Mouse (Mus musculus): ENCODE results near the gene Vps18. TPM values are rescaled to one million over a fixed set of nuclear protein-coding genes. Genes with fewer than 3 reads are reported as not detected.

Vps18 gene
- polyA plus RNA-seq, 1 experiment from 2014 or later = 10.3 TPM

GRCm38 (mm10) chr2:119292281-119292680, 3.7 kb downstream of the Vps18 start:
- no peaks in the 10 kb centered on the region for H3K27me3 ChIP-seq
- no peaks in the 10 kb centered on the region for H3K9me3 ChIP-seq (replicated peaks)
- 91% methylated on average over 5 of the region's 5 CpGs for WGBS
- H3K36me3 ChIP-seq = peaks cover 59% of the 10 kb centered on the region
- no peak overlapping the region for H3K4me3 ChIP-seq
- H3K4me2 ChIP-seq = no peak overlapping the region
- H3K4me1 ChIP-seq (replicated peaks) = peaks cover 16% of the 10 kb centered on the region
- H3K9ac ChIP-seq = no peak overlapping the region
- ATAC-seq (replicated peaks; ENCODE audit: insufficient number of reproducible peaks, insufficient read depth, low FRiP score, low read depth) = no peak
- H3K27ac ChIP-seq = no peak overlapping the region

GRCm38 (mm10) chr2:119292852-119293251, 4.3 kb downstream of the Vps18 start:
- H3K27me3 ChIP-seq = no peaks in the 10 kb centered on the region
- no peak overlapping the region for H3K27ac ChIP-seq
- H3K9ac ChIP-seq = no peak overlapping the region
- no peak overlapping the region for H3K4me3 ChIP-seq
- H3K4me1 ChIP-seq (replicated peaks) = peaks cover 15% of the 10 kb centered on the region
- H3K36me3 ChIP-seq = peaks cover 65% of the 10 kb centered on the region
- no peak overlapping the region for H3K4me2 ChIP-seq
- no peak for ATAC-seq (replicated peaks; ENCODE audit: insufficient number of reproducible peaks, insufficient read depth, low FRiP score, low read depth)
- 92% methylated on average over 17 of the region's 17 CpGs for WGBS
- H3K9me3 ChIP-seq (replicated peaks) = no peaks in the 10 kb centered on the region

- Histone ChIP-seq H3K27me3 (no peaks in the 10 kb centered on the region), H3K9me3 (replicated peaks) (no peaks in the 10 kb centered on the region), H3K4me1 (replicated peaks) (peaks cover 10% of the 10 kb centered on the region), H3K36me3 (peaks cover 68% of the 10 kb centered on the region), H3K4me3 (no peak overlapping the region), H3K4me2 (no peak overlapping the region), H3K9ac (no peak overlapping the region), H3K27ac (no peak overlapping the region)
- ATAC-seq (replicated peaks; ENCODE audit: insufficient number of reproducible peaks, insufficient read depth, low FRiP score, low read depth) = no peak
- whole genome bisulfite sequencing = 94% methylated on average over 17 of the region's 17 CpGs
Observed at GRCm38 (mm10) chr2:119293311-119293710, 4.8 kb downstream of the Vps18 start.

GRCm38 (mm10) chr2:119293776-119294390, 5.3 kb downstream of the Vps18 start:
- Histone ChIP-seq H3K4me1 (replicated peaks) (peaks cover 15% of the 10 kb centered on the region), H3K27me3 (no peaks in the 10 kb centered on the region), H3K9me3 (replicated peaks) (no peaks in the 10 kb centered on the region), H3K9ac (no peak overlapping the region), H3K4me2 (no peak overlapping the region), H3K27ac (no peak overlapping the region), H3K4me3 (no peak overlapping the region), H3K36me3 (peaks cover 70% of the 10 kb centered on the region)
- WGBS = 90% methylated on average over 34 of the region's 34 CpGs
- no peak for ATAC-seq (replicated peaks; ENCODE audit: insufficient number of reproducible peaks, insufficient read depth, low FRiP score, low read depth)

GRCm38 (mm10) chr2:119294411-119294810, 5.9 kb downstream of the Vps18 start:
- Histone ChIP-seq H3K4me1 (replicated peaks) (peaks cover 16% of the 10 kb centered on the region), H3K4me3 (no peak overlapping the region), H3K4me2 (no peak overlapping the region), H3K27ac (no peak overlapping the region), H3K27me3 (no peaks in the 10 kb centered on the region), H3K36me3 (peaks cover 71% of the 10 kb centered on the region), H3K9me3 (replicated peaks) (no peaks in the 10 kb centered on the region), H3K9ac (no peak overlapping the region)
- ATAC-seq (replicated peaks; ENCODE audit: insufficient number of reproducible peaks, insufficient read depth, low FRiP score, low read depth) = no peak
- 94% methylated on average over 18 of the region's 18 CpGs for WGBS

GRCm38 (mm10) chr2:119296756-119297155, 8.2 kb downstream of the Vps18 start:
- H3K4me3 ChIP-seq = no peak overlapping the region
- peaks cover 31% of the 10 kb centered on the region for H3K4me1 ChIP-seq (replicated peaks)
- H3K27ac ChIP-seq = no peak overlapping the region
- H3K27me3 ChIP-seq = no peaks in the 10 kb centered on the region
- ATAC-seq (replicated peaks; ENCODE audit: insufficient number of reproducible peaks, insufficient read depth, low FRiP score, low read depth) = no peak
- peaks cover 58% of the 10 kb centered on the region for H3K36me3 ChIP-seq
- no peak overlapping the region for H3K4me2 ChIP-seq
- WGBS = 89% methylated on average over 12 of the region's 12 CpGs
- H3K9me3 ChIP-seq (replicated peaks) = no peaks in the 10 kb centered on the region
- no peak overlapping the region for H3K9ac ChIP-seq

- Histone ChIP-seq H3K27me3 (no peaks in the 10 kb centered on the region), H3K4me2 (no peak overlapping the region), H3K4me3 (no peak overlapping the region), H3K4me1 (replicated peaks) (peaks cover 31% of the 10 kb centered on the region), H3K36me3 (peaks cover 50% of the 10 kb centered on the region), H3K9ac (no peak overlapping the region), H3K9me3 (replicated peaks) (no peaks in the 10 kb centered on the region), H3K27ac (no peak overlapping the region)
- ATAC-seq (replicated peaks; ENCODE audit: insufficient number of reproducible peaks, insufficient read depth, low FRiP score, low read depth) = no peak
- 92% methylated on average over 19 of the region's 19 CpGs for WGBS
Observed at GRCm38 (mm10) chr2:119297506-119297905, 9.0 kb downstream of the Vps18 start.

- Histone ChIP-seq H3K4me1 (replicated peaks) (peaks cover 31% of the 10 kb centered on the region), H3K9me3 (replicated peaks) (no peaks in the 10 kb centered on the region), H3K36me3 (peaks cover 42% of the 10 kb centered on the region), H3K9ac (no peak overlapping the region), H3K27ac (peak overlapping the region; percentile 78), H3K4me2 (no peak overlapping the region), H3K27me3 (no peaks in the 10 kb centered on the region), H3K4me3 (no peak overlapping the region)
- no peak for ATAC-seq (replicated peaks; ENCODE audit: insufficient number of reproducible peaks, insufficient read depth, low FRiP score, low read depth)
- WGBS = 42% methylated on average over 5 of the region's 5 CpGs
Observed at GRCm38 (mm10) chr2:119298330-119298729, 9.8 kb downstream of the Vps18 start.

GRCm38 (mm10) chr2:119298839-119299238, 10.3 kb downstream of the Vps18 start:
- WGBS = 80% methylated on average over 2 of the region's 2 CpGs
- no peak overlapping the region for H3K4me2 ChIP-seq
- H3K9me3 ChIP-seq (replicated peaks) = no peaks in the 10 kb centered on the region
- no peak overlapping the region for H3K9ac ChIP-seq
- no peaks in the 10 kb centered on the region for H3K27me3 ChIP-seq
- H3K36me3 ChIP-seq = peaks cover 37% of the 10 kb centered on the region
- H3K4me1 ChIP-seq (replicated peaks) = peaks cover 31% of the 10 kb centered on the region
- H3K27ac ChIP-seq = peak overlapping the region; percentile 78
- H3K4me3 ChIP-seq = no peak overlapping the region
- ATAC-seq (replicated peaks; ENCODE audit: insufficient number of reproducible peaks, insufficient read depth, low FRiP score, low read depth) = no peak

- peak; percentile 90 for ATAC-seq (replicated peaks; ENCODE audit: insufficient number of reproducible peaks, insufficient read depth, low FRiP score, low read depth)
- 3% methylated on average over 15 of the region's 15 CpGs for WGBS
- H3K36me3 ChIP-seq = peaks cover 26% of the 10 kb centered on the region
- peak overlapping the region; percentile 44 for H3K9ac ChIP-seq
- peaks cover 36% of the 10 kb centered on the region for H3K4me1 ChIP-seq (replicated peaks)
- H3K27ac ChIP-seq = peak overlapping the region; percentile 78
- H3K27me3 ChIP-seq = no peaks in the 10 kb centered on the region
- peak overlapping the region; percentile 60 for H3K4me2 ChIP-seq
- H3K4me3 ChIP-seq = peak overlapping the region; percentile 29
- no peaks in the 10 kb centered on the region for H3K9me3 ChIP-seq (replicated peaks)
Observed at GRCm38 (mm10) chr2:119299981-119300818, 11.7 kb downstream of the Vps18 start.

GRCm38 (mm10) chr2:119300819-119301493, 12.4 kb downstream of the Vps18 start:
- peak overlapping the region; percentile 44 for H3K9ac ChIP-seq
- peak; percentile 50 for ATAC-seq (replicated peaks; ENCODE audit: insufficient number of reproducible peaks, insufficient read depth, low FRiP score, low read depth)
- WGBS = 39% methylated on average over 7 of the region's 7 CpGs
- H3K36me3 ChIP-seq = peaks cover 22% of the 10 kb centered on the region
- peak overlapping the region; percentile 29; the same call in 1 of the 2 replicates for H3K4me3 ChIP-seq
- H3K27me3 ChIP-seq = no peaks in the 10 kb centered on the region
- H3K4me2 ChIP-seq = peak overlapping the region; percentile 60
- H3K27ac ChIP-seq = peak overlapping the region; percentile 78
- peaks cover 36% of the 10 kb centered on the region for H3K4me1 ChIP-seq (replicated peaks)
- no peaks in the 10 kb centered on the region for H3K9me3 ChIP-seq (replicated peaks)

Data from heart, embryonic 15.5 days (tissue).